Mouse (Mus musculus): Measurements from ENCODE around the gene Fmnl1. TPM values are rescaled to one million over a fixed set of nuclear protein-coding genes. Genes with fewer than 3 reads are reported as not detected.

Fmnl1 gene
- polyA plus RNA-seq, 1 experiment: 3.7 TPM

DNA sequence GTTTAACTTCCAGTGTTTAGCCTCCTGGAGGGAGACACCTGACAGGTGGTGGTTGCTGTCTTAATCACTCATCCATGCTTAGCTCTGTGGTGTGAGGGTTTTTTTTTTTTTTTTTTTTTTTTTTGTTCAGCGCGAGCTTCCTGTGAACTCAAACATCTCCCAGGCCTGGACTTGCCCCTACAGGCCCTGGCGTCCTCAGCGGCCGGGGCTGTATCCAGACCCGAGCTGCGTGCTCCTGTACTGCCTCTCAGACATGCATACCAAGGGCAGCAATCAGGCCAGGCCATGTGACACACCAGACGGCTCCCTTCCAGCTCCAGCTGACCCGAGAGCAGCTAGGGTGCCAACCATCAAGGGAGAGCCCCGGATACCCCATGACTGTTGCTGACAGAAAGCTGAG, 66.0 kb downstream of the Fmnl1 start:
- Histone ChIP-seq H3K4me3 (ENCODE audit: insufficient read depth, poor library complexity, severe bottlenecking) (no peak overlapping the region), H3ac (ENCODE audit: control insufficient read depth, insufficient read length, low read depth) (no peak overlapping the region), H3K79me3 (ENCODE audit: low read depth) (peaks cover 3% of the 10 kb centered on the region), H3K36me3 (ENCODE audit: control insufficient read depth, insufficient read depth) (peaks cover 85% of the 10 kb centered on the region), H3K27me3 (ENCODE audit: control insufficient read depth, insufficient read depth, insufficient read length) (no peaks in the 10 kb centered on the region), H3K79me2 (ENCODE audit: control insufficient read depth, insufficient read depth) (peaks cover 5% of the 10 kb centered on the region)
- TF ChIP-seq USF1 (IDR thresholded peaks at IDR 0.05; ENCODE audit: low read depth): no peak
- no peak for TF ChIP-seq CEBPB (IDR thresholded peaks at IDR 0.05; ENCODE audit: low read depth)
- no peak for TF ChIP-seq MYOD1 (IDR thresholded peaks at IDR 0.05; ENCODE audit: control insufficient read depth, insufficient read length, low read depth)
- TF ChIP-seq CTCF (IDR thresholded peaks at IDR 0.05; ENCODE audit: control insufficient read depth, insufficient read depth, insufficient read length): no peak
- no peak for TF ChIP-seq FOSL1 (IDR thresholded peaks at IDR 0.05; ENCODE audit: insufficient read depth, low read length, poor library complexity, severe bottlenecking)
- TF ChIP-seq MAX (IDR thresholded peaks at IDR 0.05): no peak
- TF ChIP-seq MYOG (IDR thresholded peaks at IDR 0.05; ENCODE audit: control insufficient read depth, extremely low read depth, insufficient read length): no peak

DNA sequence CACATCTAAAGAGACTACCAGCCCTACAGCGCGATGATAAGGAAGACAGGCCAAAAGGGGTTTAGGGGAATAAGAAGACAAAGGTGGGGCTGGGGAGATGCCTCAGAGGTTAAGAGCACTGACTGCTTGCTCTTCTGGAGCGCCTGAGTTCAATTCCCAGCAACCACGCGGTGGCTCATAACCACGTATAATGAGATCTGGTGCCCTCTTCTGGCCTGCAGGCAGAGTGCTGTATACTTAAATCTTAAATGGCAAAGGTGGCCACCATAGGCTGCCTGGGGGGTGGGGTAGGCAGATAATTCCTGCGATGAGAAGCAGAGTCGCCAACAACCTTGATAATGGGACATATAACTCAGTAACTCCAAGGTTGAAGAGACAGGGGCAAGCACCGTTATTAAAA, 66.8 kb downstream of the Fmnl1 start:
- no peaks in the 10 kb centered on the region for H3K27me3 ChIP-seq (ENCODE audit: control insufficient read depth, insufficient read depth, insufficient read length)
- H3K79me2 ChIP-seq (ENCODE audit: control insufficient read depth, insufficient read depth): peaks cover 14% of the 10 kb centered on the region
- no peak overlapping the region for H3ac ChIP-seq (ENCODE audit: control insufficient read depth, insufficient read length, low read depth)
- no peak overlapping the region for H3K4me3 ChIP-seq (ENCODE audit: insufficient read depth, poor library complexity, severe bottlenecking)
- H3K79me3 ChIP-seq (ENCODE audit: low read depth): peaks cover 10% of the 10 kb centered on the region
- TF ChIP-seq MYOG (IDR thresholded peaks at IDR 0.05; ENCODE audit: control insufficient read depth, extremely low read depth, insufficient read length) (no peak), FOSL1 (IDR thresholded peaks at IDR 0.05; ENCODE audit: insufficient read depth, low read length, poor library complexity, severe bottlenecking) (no peak), MYOD1 (IDR thresholded peaks at IDR 0.05; ENCODE audit: control insufficient read depth, insufficient read length, low read depth) (no peak), USF1 (IDR thresholded peaks at IDR 0.05; ENCODE audit: low read depth) (no peak), CEBPB (IDR thresholded peaks at IDR 0.05; ENCODE audit: low read depth) (no peak), CTCF (IDR thresholded peaks at IDR 0.05; ENCODE audit: control insufficient read depth, insufficient read depth, insufficient read length) (no peak), MAX (IDR thresholded peaks at IDR 0.05) (no peak)
- H3K36me3 ChIP-seq (ENCODE audit: control insufficient read depth, insufficient read depth): peaks cover 85% of the 10 kb centered on the region

GRCm38 (mm10) chr11:103240740-103241139, 69.8 kb downstream of the Fmnl1 start:
- H3ac ChIP-seq (ENCODE audit: control insufficient read depth, insufficient read length, low read depth): no peak overlapping the region
- H3K79me3 ChIP-seq (ENCODE audit: low read depth): peaks cover 35% of the 10 kb centered on the region
- TF ChIP-seq FOSL1 (IDR thresholded peaks at IDR 0.05; ENCODE audit: insufficient read depth, low read length, poor library complexity, severe bottlenecking) (no peak), CEBPB (IDR thresholded peaks at IDR 0.05; ENCODE audit: low read depth) (no peak), MYOD1 (IDR thresholded peaks at IDR 0.05; ENCODE audit: control insufficient read depth, insufficient read length, low read depth) (no peak), CTCF (IDR thresholded peaks at IDR 0.05; ENCODE audit: control insufficient read depth, insufficient read depth, insufficient read length) (no peak), MYOG (IDR thresholded peaks at IDR 0.05; ENCODE audit: control insufficient read depth, extremely low read depth, insufficient read length) (no peak), USF1 (IDR thresholded peaks at IDR 0.05; ENCODE audit: low read depth) (no peak), MAX (IDR thresholded peaks at IDR 0.05) (no peak)
- H3K79me2 ChIP-seq (ENCODE audit: control insufficient read depth, insufficient read depth): peaks cover 43% of the 10 kb centered on the region
- H3K27me3 ChIP-seq (ENCODE audit: control insufficient read depth, insufficient read depth, insufficient read length): no peaks in the 10 kb centered on the region
- peaks cover 87% of the 10 kb centered on the region for H3K36me3 ChIP-seq (ENCODE audit: control insufficient read depth, insufficient read depth)
- no peak overlapping the region for H3K4me3 ChIP-seq (ENCODE audit: insufficient read depth, poor library complexity, severe bottlenecking)

- H3K79me3 ChIP-seq (ENCODE audit: low read depth): peaks cover 54% of the 10 kb centered on the region
- H3K27me3 ChIP-seq (ENCODE audit: control insufficient read depth, insufficient read depth, insufficient read length): no peaks in the 10 kb centered on the region
- TF ChIP-seq CEBPB (IDR thresholded peaks at IDR 0.05; ENCODE audit: low read depth) (no peak), MAX (IDR thresholded peaks at IDR 0.05) (no peak), MYOD1 (IDR thresholded peaks at IDR 0.05; ENCODE audit: control insufficient read depth, insufficient read length, low read depth) (no peak)
- H3K79me2 ChIP-seq (ENCODE audit: control insufficient read depth, insufficient read depth): peaks cover 73% of the 10 kb centered on the region
- peaks cover 49% of the 10 kb centered on the region for H3K36me3 ChIP-seq (ENCODE audit: control insufficient read depth, insufficient read depth)
- no peak overlapping the region for H3K4me3 ChIP-seq (ENCODE audit: insufficient read depth, poor library complexity, severe bottlenecking)
- H3ac ChIP-seq (ENCODE audit: control insufficient read depth, insufficient read length, low read depth): no peak overlapping the region
Measured at GRCm38 (mm10) chr11:103244856-103245255, 73.9 kb downstream of the Fmnl1 start.

DNA sequence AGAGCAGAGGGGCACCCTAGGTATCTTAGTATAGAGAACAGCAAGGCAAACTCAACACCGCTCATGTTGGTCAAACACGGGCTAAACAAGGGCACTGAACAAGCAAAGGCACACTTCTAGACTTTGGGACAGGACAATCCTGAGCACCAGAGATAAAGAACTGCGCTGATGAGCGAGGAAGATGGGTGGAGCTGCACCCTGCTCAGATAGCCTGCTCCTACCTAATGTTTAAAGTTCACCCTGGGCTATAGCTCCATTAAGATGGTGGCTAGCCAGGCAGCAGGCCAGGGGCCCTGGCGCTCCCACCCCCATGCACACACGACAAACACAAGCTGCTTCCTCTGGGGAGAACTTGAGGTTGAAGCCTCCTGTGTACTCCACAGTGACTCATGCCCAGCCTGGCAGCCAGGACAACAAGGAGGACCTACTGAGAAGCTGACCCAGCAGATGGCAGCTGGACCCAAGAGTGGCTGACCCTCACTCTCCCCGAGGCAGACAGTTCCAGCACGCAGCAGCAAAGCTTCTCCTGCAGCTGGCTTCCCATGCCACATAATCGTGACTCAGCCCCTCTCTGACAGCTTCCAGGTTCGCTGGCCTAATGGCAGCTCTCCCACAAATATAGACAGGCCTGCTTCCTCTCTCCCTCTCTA, 75.3 kb downstream of the Fmnl1 start:
- Histone ChIP-seq H3ac (ENCODE audit: control insufficient read depth, insufficient read length, low read depth) (peak overlapping the region; percentile 3), H3K4me3 (ENCODE audit: insufficient read depth, poor library complexity, severe bottlenecking) (no peak overlapping the region), H3K36me3 (ENCODE audit: control insufficient read depth, insufficient read depth) (peaks cover 36% of the 10 kb centered on the region), H3K27me3 (ENCODE audit: control insufficient read depth, insufficient read depth, insufficient read length) (no peaks in the 10 kb centered on the region), H3K79me3 (ENCODE audit: low read depth) (peaks cover 63% of the 10 kb centered on the region), H3K79me2 (ENCODE audit: control insufficient read depth, insufficient read depth) (peaks cover 86% of the 10 kb centered on the region)
- TF ChIP-seq CTCF (IDR thresholded peaks at IDR 0.05; ENCODE audit: control insufficient read depth, insufficient read depth, insufficient read length) (no peak), MAX (IDR thresholded peaks at IDR 0.05) (peak; percentile 71), USF1 (IDR thresholded peaks at IDR 0.05; ENCODE audit: low read depth) (no peak), FOSL1 (IDR thresholded peaks at IDR 0.05; ENCODE audit: insufficient read depth, low read length, poor library complexity, severe bottlenecking) (peak; percentile 31), MYOD1 (IDR thresholded peaks at IDR 0.05; ENCODE audit: control insufficient read depth, insufficient read length, low read depth) (peak; percentile 94), CEBPB (IDR thresholded peaks at IDR 0.05; ENCODE audit: low read depth) (no peak), MYOG (IDR thresholded peaks at IDR 0.05; ENCODE audit: control insufficient read depth, extremely low read depth, insufficient read length) (no peak)

All from C2C12 (cell line).